Mouse (Mus musculus) spleen, adult 12 weeks (tissue): Measurements from ENCODE around the gene Eri3.

ENCODE experiments used
- DNase-seq: peaks from one replicate; pipeline ENCODE4 v3.0.0; 2022; ENCODE audit warnings: low spot score

The Eri3 gene

GRCm38 (mm10) chr4:117624660-117625059, 74.5 kb downstream of the Eri3 start:
- DNase-seq, result no peak

- no peak for DNase-seq
Observed at GRCm38 (mm10) chr4:117628464-117628863, 78.3 kb downstream of the Eri3 start.

DNA sequence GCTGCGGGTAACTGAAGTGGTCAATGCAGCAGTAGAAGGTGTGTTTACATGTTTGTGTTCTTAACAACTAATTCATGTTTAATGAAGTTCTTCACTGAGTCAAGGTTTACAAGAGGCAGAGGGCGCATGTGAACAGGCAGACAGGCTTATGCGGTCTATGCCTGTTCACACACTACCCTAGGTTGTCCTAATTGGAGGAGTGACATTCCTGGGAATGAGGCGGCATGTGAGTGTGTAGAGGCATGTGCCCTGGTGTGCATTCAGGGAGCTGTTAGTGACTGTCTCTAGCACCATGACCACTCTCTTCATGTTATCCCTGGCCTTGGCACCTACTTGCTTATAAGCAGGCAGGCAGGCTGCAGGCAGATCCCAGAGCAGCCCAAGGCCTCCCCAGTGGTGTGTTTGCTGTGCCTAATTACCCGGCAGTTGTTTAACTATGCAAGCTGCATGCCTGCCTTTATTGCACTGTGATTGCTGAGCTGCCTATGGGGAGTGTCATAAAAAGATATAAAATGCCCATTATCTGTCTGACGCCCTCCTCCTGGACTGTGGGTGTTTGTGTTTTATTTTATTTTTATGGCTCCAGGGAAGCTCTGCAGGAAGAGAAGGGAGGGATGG, 80.0 kb downstream of the Eri3 start:
- no peak for DNase-seq

- no peak for DNase-seq
Observed at GRCm38 (mm10) chr4:117633527-117633926, 83.4 kb downstream of the Eri3 start.

DNA sequence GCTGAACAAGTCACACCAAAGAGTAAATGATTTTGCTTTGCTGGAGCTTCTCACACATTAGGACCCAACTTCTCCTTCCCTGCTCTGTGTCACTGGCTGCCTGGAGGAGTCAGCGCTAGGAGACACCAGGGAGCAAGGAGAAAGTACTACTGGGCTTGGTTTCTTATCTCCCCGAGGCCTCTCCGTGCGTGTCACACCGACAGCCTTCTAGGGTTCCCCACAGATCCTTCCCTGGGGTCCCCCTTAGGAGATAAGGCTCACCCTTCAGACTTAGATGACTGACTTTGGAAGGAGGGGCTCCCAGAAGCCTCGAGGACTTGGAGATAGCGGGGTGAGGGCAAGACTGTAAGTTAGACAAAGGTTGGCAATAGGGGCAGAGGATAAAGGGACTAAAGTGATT, 84.5 kb downstream of the Eri3 start:
- DNase-seq, result no peak

DNA sequence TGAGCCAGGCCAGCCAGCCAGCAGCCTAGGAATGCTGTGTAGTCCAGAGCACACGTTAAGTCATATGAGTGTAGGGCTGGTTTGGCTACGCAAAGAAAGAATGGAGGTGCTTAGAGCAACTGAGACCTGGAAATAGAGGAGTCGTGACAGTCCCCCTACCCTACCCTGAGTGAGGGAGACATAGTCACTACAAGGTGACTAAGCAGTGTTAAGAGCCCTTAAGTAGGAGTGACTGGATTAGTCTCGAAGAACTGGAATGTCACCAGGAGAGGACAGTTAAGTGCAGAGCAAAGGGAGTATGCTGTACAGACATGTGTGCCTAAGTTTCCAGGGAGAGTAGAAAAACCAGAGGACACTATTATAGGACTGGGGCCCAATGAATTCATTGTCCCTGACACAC, 86.0 kb downstream of the Eri3 start:
- DNase-seq, result no peak

GRCm38 (mm10) chr4:117636891-117637613, 86.9 kb downstream of the Eri3 start:
- DNase-seq, result no peak

DNA sequence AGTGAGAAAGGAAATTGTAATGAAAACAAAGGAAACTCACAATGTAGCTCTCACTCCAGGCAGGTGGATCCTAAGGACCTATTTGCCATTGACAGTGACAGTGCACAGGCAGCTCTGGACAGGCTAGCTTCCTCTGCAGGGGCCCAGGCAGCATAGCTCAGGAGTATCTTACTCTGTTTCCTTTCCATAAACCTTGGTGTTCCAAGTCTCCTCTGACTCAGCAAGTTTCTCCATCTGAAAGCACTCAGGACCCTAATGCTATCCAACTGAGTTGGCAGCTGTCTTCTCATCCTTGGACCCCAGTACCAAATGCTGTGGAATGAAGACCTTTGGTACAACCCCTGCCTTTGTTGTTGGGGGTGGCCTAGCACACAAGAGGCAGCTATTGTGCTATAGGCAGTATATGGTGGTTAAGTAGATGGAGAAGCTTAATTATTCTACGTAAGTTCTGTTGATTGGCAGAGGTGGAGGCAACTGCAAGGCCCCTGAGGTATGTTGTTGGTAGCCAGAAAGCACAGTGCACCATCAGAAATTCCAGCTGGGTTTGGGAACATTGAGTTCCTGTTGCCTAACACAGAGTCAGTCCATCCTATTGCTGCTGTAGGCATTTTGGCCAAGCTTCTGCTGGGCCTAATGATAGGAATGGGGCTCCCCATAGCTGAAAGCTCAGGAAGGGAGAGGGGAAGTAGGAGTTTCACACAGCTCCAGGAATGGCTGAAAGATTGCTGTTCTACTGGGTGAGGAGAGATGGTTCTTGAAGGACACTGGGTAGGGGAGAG, 90.9 kb downstream of the Eri3 start:
- no peak for DNase-seq

- no peak for DNase-seq
Observed at GRCm38 (mm10) chr4:117641804-117642203, 91.6 kb downstream of the Eri3 start.

DNA sequence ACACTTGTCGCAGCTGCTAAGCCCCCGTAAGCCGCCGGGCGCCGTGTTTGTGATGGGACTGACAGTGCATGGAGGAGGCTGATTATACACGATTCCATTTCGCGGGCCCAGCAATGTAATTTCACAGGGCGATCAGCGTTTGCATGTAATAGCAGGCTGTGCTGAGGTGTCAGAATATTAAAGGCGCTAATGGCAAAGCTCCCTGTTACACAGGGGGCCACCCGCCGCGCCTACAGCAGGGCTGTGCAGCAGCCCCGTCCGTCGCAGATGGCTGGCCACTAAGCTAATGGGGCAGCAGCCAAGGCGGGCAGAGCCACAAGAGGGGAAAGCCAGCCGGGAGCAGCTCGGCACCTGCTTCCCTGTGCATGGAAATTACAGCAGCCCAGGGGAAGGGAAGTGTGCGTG, 94.9 kb downstream of the Eri3 start:
- DNase-seq, result no peak

GRCm38 (mm10) chr4:117645859-117646258, 95.7 kb downstream of the Eri3 start:
- DNase-seq, result no peak

DNA sequence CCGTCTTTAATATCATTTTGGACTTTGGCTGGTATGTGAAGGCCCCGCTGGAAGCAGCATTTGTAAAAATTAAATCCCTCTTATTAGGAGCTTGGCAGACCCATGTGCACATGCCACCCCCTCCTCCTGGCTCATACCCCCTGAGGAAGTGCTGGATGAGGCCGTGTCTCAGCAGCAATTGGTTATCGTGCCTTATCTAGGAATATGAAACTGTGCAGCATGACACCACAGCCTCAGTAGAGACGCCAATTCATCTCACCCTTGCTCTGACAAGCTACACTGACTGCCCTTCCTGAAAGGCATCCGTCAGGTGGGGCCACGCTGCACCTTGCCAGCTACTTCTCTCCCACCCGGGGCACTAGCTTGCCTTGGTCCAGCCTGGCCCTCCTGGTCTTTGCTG, 96.3 kb downstream of the Eri3 start:
- no peak for DNase-seq

DNA sequence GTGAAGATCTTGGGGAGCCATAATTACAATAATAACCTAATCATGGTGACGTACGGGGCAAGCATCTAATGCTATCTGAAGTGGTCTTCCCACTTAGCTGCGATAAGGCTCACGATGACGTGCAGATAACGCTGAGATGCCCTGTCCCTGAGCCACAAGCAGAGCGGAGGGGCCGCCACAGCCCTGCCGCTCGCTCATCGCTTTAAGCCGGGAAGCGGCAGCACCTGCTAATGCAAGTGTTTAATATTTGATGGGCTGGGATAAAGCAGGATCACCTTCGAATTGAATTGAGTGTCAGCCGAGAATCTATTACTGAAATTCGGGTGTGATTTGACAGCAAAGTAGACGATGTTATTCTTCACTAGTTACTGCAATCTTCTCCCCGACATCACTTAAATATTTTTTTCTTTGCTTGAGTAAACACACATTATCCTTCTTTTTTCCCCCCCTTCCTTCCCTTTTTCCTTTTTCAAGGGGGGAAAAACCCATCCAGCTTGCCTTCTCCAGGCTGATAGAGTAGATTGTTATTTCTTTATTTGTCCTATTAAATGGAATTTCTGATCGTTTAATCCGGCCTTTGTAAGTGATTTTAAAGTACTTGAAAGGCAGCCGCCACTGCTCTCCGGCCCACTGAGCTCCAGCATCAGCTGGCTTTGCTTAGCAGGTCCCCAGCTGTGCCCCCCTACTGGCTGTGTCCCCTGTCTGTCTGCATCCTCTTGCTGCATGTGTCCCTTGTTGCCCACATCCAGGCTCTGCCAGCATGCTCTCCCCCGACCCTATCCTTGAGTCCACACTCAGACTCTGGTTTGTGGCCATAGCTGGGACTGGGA, 97.0 kb downstream of the Eri3 start:
- DNase-seq, result no peak

GRCm38 (mm10) chr4:117651626-117652101, 101.5 kb downstream of the Eri3 start:
- no peak for DNase-seq

- DNase-seq, result no peak
Observed at GRCm38 (mm10) chr4:117652727-117653126, 102.6 kb downstream of the Eri3 start.

DNA sequence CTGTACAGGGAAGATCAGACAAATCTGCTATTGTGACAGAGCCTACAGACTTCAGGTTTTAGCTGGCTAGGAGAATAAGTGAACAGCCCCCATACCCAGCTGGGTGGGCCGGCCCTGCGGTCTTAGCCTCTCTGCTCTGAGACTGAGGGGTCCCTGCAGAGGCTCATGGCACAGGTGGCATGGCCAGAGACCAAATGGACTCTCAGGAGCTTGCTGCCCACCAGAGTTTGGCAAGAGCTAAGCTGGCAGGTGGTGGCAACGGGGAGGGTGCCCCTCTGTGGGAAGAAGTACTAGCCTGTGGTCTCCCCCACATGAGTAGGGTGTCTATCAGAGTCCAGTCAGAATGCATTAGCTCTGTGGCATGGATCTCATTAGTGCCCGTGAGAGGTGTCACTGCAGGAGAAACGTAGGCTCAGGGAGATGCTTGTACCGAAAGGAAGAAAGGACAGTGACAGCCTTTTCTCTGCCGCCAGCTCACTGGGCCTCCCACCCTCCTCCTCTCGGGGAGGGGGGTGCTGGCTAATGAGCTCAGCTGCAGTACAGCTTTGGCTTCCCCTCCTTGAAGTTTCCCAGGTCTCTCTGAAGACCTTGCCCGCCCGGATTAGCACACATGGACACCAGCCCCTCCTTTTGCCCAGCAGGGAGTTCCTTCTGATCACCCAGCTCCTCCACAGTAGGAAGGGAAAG, 104.0 kb downstream of the Eri3 start:
- DNase-seq, result no peak

DNA sequence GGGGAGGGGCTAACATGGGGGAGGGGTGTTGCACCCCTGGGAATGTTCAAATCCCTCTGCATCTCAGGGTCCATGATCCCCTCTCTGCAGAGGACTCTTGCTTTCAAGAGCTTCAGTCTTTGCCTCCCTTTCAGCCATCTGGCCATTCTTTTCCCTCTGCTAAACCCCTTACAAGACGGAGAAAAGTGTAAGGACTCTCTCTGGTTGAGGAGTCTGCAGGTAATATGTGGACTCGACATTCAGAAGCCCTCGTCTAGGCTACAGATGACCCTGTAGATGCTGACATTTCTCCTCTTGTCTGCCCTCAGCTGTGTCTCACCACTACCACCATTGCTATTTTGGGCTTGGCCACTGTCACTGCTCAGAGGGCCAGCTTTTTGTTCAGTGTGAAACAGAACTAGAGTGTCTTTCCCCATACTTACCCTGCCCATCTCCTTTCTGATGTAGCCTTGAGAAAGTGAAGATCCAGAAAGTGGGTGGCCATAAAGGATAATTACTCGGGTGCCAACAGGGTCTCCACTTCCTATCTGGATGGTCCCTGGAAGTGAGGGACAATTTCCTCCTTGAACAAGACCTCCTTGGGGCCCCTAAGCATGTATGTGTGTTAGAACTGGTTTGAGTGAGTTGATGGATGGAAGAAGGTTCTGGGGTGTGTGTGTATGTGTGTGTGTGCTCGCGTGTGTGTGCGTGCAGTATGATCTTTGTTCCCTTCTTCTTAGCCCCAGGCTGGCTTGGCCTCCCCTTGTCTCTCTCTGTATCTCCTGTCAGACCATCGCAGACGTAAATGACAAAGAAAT, 104.7 kb downstream of the Eri3 start:
- DNase-seq, result no peak

DNA sequence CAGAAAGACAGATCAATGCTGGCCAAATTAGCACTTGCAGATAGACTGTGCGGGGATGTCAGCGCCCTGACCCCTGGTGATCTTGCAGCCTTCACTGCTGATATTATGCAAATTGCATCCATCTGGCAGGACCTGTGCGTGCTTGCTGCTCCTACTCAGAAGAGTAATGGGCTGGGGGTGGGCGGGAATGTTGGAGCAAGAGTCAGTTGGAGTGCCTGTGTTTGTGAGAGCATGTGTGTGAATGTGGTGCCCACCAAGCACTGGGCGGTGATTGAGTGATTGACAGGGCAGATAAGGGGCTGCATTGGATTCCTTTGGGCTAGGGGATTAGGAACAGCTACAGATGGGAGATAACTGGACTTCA, 105.3 kb downstream of the Eri3 start:
- DNase-seq, result no peak

DNA sequence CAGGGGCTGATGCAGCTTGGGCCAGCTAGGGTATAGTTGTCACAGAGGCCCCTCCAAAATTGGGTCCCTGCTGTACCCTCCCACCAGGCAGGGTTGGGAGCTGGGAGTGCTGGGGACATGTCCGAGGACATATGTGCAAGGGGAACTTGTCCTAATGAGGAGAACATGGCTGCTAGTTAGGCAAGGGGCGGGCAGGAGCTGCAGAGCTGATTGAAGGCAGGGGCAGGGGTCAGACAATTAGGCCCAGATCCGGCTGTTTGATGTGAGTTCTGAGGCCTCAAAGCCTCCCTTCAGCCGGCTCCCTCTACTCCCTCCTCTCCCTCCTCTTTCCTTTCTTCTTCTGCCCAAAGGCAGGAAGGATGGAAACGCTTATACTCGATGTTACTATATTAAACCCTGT, 106.8 kb downstream of the Eri3 start:
- DNase-seq, result no peak

DNA sequence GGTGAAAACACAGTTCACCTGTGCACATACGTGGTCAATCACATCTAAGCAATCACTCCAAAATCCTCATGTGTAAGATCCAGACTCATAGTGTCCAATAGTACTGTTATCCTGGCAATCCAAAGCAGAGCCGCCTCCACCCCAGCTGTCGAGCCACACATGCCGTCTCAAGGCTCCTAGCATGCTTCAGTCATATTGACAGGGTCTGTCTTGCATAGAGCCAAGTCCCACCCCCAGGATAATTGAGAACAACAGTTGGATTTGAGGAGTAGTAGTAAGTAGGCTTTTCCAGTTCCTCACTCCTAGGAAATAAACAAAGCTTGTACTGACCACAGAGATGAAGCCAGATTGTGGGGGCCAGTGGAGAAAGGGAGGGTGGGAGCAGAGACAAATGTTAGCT, 107.5 kb downstream of the Eri3 start:
- DNase-seq, result no peak
